Mouse (Mus musculus) neural tube, embryonic 15.5 days (tissue): ENCODE measurements around the gene Astn1. TPM values are rescaled to one million over a fixed set of nuclear protein-coding genes. Genes with fewer than 3 reads are reported as not detected.
A peak's percentile ranks its signal among the peaks of the same experiment; 100 is the strongest.

Experiments used
- ATAC-seq: fragments of 200-750 bp; cut with Nextera tagmentation; 2 replicates; pipeline ENCODE4 v1.8.0; 2017; ENCODE audit warnings: mild to moderate bottlenecking, moderate TSS enrichment, moderate library complexity; ENCODE audit not compliant: low FRiP score
- H3K27ac ChIP-seq: fragments of 300-500 bp; sonication (generic); replicated peaks from 2 replicates; pipeline ENCODE4 v1.5.1; 2015; ENCODE audit warnings: mild to moderate bottlenecking, inconsistent platforms
- H3K27me3 ChIP-seq: fragments of 300-500 bp; sonication (generic); replicated peaks from 2 replicates; pipeline ENCODE4 v1.6.1; 2015; ENCODE audit warnings: inconsistent platforms
- H3K36me3 ChIP-seq: fragments of 300-500 bp; sonication (generic); 2 replicates; pipeline ENCODE4 v1.6.1; 2015; ENCODE audit warnings: inconsistent platforms
- H3K4me1 ChIP-seq: fragments of 300-500 bp; sonication (generic); 2 replicates; pipeline ENCODE4 v1.6.1; 2015; ENCODE audit warnings: inconsistent platforms
- H3K4me2 ChIP-seq: fragments of 300-500 bp; sonication (generic); 2 replicates; pipeline ENCODE4 v1.6.1; 2015; ENCODE audit warnings: inconsistent platforms, mild to moderate bottlenecking, moderate library complexity
- H3K4me3 ChIP-seq: fragments of 300-500 bp; sonication (generic); replicated peaks from 2 replicates; pipeline ENCODE4 v1.5.1; 2015; ENCODE audit warnings: mild to moderate bottlenecking, inconsistent platforms
- H3K9ac ChIP-seq: fragments of 300-500 bp; sonication (generic); replicated peaks from 2 replicates; pipeline ENCODE4 v1.6.1; 2015; ENCODE audit warnings: mild to moderate bottlenecking, inconsistent platforms
- H3K9me3 ChIP-seq: fragments of 300-500 bp; sonication (generic); replicated peaks from 2 replicates; pipeline ENCODE4 v1.6.1; 2016; ENCODE audit warnings: inconsistent platforms
- WGBS: fragments of 180-500 bp; shearing (Covaris S2); methylation state at CpG from one replicate; pipeline ENCODE4 v1.1.7; 2015; ENCODE audit warnings: mixed read lengths; 5-methylcytosine and 5-hydroxymethylcytosine counted together
- polyA plus RNA-seq: library from polyadenylated mRNA; unstranded; fragments of >200 nt; fragmentation: Nextera tagmentation; extraction: Ambion mirVana; gene quantifications from 2 replicates; pipeline ENCODE4 v1.2.1, GENCODE M21; 2015

The Astn1 gene
- polyA plus RNA-seq, 1 experiment from 2014 or later: 39.5 TPM

DNA sequence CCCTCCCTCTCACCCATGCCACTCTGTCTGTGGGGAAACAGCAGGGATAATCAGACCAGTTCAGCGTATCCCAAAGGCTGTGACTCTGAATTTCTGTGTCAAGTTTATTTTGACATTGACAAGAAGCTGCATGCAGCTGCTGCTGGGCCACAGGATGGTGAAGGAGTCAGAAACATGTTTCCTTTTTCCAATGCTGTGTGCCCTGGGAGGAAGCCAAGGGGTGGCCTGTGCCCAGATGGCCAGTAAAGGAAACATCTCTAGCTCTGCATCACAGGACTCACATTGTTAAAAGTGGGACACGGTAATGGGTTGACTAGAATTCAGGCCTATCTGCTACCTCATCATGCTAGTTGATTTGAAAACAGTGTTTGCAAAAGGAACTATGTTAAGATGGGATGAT lies 279.2 kb downstream of the Astn1 start:
- 0 out of 2 replicates have a peak, but pooled peaks cover 6% of the 10 kb centered on the region for H3K36me3 ChIP-seq
- H3K9ac ChIP-seq: no peak overlapping the region
- H3K27ac ChIP-seq: no peak overlapping the region
- no peaks in the 10 kb centered on the region for H3K4me1 ChIP-seq
- ATAC-seq: no peak
- H3K27me3 ChIP-seq: no peaks in the 10 kb centered on the region
- H3K4me2 ChIP-seq: no peak overlapping the region
- 91% methylated on average over 2 of the region's 2 CpGs for WGBS
- H3K4me3 ChIP-seq: no peak overlapping the region
- H3K9me3 ChIP-seq: no peaks in the 10 kb centered on the region

DNA sequence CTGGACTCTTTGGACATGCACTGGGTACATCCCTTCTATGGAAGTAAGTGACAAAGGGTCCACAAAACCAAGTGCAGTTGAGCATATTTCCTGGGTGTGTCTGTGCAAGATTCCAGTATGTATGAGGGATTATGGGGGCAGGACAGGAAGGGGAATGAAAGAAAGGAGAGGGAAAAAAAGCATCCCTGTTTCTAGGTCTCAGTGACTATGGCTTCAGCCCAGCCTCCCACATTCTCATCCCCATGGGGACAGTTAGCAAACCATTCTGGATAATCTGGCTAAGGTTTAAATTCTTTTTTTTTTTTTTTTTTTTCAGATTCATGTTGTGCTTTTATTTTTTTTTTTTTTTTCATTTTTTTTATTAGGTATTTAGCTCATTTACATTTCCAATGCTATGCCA lies 280.2 kb downstream of the Astn1 start:
- H3K9ac ChIP-seq: no peak overlapping the region
- H3K27me3 ChIP-seq: no peaks in the 10 kb centered on the region
- H3K9me3 ChIP-seq: no peaks in the 10 kb centered on the region
- no peak overlapping the region for H3K4me3 ChIP-seq
- 0 out of 2 replicates have a peak, but pooled peaks cover 6% of the 10 kb centered on the region for H3K36me3 ChIP-seq
- H3K4me2 ChIP-seq: no peak overlapping the region
- H3K4me1 ChIP-seq: no peaks in the 10 kb centered on the region
- no peak overlapping the region for H3K27ac ChIP-seq
- ATAC-seq: no peak

DNA sequence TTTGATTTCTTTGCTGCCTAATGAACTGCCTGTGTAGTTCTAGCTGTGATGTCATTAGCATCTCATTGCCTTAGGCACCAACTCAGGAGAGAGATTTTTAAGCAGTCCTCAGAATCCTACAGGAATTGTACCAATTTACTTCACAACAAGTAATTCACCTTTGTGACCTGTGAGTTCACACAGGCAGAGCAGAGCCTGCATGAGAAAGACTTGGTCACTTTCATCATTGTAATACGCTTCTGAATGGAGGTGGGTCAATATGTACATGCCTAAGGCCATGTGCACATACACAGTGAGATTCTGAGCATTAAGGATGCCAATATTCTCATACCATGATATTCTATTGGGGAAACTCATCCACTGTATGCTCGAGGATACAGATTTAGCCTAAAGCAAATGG lies 290.7 kb downstream of the Astn1 start:
- Histone ChIP-seq H3K9ac (no peak overlapping the region), H3K9me3 (no peaks in the 10 kb centered on the region), H3K27me3 (no peaks in the 10 kb centered on the region), H3K4me3 (no peak overlapping the region), H3K27ac (no peak overlapping the region), H3K36me3 (peaks cover 10% of the 10 kb centered on the region), H3K4me1 (no peaks in the 10 kb centered on the region; the same call in 1 of the 2 replicates), H3K4me2 (no peak overlapping the region)
- ATAC-seq: no peak
- 81% methylated on average over 2 of the region's 2 CpGs for WGBS

DNA sequence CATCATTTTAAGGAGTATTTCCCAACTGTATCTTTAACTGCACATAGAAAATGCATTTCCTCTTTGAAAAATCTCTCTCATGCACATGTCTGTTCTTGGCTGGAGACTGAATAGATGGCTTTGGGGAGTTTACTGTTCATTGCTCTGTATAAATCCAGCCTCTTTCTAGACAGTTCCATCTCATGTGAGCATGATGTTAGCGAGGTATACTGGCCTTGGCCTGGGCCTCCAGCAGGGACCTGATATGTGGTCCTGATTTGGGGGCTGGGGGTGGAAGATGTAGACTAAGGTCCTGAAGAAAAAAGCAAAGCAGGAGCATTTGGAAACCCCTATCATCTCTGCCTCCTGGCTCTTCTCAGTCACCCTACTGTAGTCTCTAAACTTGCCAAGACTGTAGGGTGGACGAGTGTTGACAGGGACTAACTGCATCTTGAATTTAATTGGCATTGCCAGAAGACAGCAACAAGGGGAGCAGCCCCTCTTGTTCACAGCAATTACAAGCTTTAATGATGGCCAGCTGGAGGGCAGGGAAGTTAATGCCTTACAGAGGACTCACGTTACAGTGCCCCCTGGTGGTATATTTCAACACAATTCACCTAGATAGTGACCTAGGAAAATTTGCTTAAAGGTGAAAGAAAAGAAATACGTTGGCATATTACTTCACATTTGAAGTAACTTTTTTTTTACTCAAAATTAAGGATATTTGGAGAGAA lies 291.9 kb downstream of the Astn1 start:
- ATAC-seq: peak; percentile 68; the same call in 1 of the 2 replicates
- no peak overlapping the region for H3K4me3 ChIP-seq
- H3K36me3 ChIP-seq: peaks cover 18% of the 10 kb centered on the region
- no peak overlapping the region for H3K4me2 ChIP-seq
- 19% methylated on average over 4 of the region's 4 CpGs for WGBS
- H3K9me3 ChIP-seq: no peaks in the 10 kb centered on the region
- H3K4me1 ChIP-seq: no peaks in the 10 kb centered on the region; the same call in 1 of the 2 replicates
- H3K27me3 ChIP-seq: no peaks in the 10 kb centered on the region
- H3K9ac ChIP-seq: no peak overlapping the region
- H3K27ac ChIP-seq: 0 out of 2 replicates have a peak overlapping the region, but pooled peaks have one; percentile 28

DNA sequence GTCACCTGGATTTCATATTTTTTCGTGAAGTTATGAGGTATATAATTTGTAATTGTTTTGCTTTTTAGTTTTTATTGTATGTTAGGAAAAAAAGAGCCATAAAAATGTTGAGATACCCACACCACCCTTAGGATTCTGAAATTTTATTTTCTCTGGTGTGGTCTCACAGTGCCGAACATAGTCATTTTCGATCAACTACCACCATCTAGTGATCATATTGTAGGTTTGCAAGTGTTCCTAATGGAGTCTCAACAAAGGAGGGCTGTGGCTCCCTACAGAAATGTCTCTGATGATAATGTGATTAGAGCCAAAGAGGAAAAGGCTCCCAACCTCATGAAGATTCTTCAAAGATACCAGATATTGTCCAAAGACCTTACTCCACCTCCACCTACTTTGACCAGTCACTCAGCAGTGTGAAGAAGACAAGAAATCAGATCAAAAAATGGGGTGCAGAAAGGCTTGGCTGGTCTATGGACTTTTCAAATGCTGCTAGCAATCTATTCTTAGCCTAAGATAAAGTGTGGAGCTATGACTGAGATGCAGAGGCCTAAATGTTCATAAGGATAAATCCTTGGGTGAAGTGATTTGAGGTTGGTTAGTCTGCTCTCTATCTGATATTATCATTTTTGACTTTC lies 292.6 kb downstream of the Astn1 start:
- Histone ChIP-seq H3K9me3 (no peaks in the 10 kb centered on the region), H3K4me2 (no peak overlapping the region), H3K27ac (no peak overlapping the region), H3K4me1 (no peaks in the 10 kb centered on the region; the same call in 1 of the 2 replicates), H3K4me3 (no peak overlapping the region), H3K9ac (no peak overlapping the region), H3K27me3 (no peaks in the 10 kb centered on the region), H3K36me3 (peaks cover 18% of the 10 kb centered on the region)
- WGBS: 44% methylated on average over 3 of the region's 3 CpGs
- ATAC-seq: peak; percentile 88

DNA sequence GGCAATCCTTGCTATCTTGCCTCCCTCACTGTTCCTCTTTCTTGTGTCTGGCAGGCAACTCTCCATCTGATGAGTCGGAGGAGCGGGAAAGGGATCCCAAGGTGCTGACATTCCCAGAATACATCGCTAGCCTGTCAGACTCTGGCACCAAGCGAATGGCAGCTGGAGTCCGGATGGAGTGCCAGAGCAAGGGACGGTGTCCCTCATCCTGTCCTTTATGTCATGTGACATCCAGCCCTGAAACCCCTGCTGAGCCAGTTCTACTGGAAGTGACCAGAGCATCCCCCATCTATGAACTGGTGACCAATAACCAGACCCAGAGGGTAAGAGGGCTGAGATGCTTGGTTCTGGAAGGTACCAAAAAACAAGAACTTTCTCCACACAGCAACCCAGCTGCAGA lies 294.9 kb downstream of the Astn1 start:
- no peak overlapping the region for H3K27ac ChIP-seq
- WGBS: 89% methylated on average over 6 of the region's 6 CpGs
- no peaks in the 10 kb centered on the region; the same call in 1 of the 2 replicates for H3K4me1 ChIP-seq
- no peaks in the 10 kb centered on the region for H3K27me3 ChIP-seq
- peaks cover 19% of the 10 kb centered on the region for H3K36me3 ChIP-seq
- no peaks in the 10 kb centered on the region for H3K9me3 ChIP-seq
- H3K4me3 ChIP-seq: no peak overlapping the region
- no peak overlapping the region for H3K9ac ChIP-seq
- no peak for ATAC-seq
- H3K4me2 ChIP-seq: no peak overlapping the region

DNA sequence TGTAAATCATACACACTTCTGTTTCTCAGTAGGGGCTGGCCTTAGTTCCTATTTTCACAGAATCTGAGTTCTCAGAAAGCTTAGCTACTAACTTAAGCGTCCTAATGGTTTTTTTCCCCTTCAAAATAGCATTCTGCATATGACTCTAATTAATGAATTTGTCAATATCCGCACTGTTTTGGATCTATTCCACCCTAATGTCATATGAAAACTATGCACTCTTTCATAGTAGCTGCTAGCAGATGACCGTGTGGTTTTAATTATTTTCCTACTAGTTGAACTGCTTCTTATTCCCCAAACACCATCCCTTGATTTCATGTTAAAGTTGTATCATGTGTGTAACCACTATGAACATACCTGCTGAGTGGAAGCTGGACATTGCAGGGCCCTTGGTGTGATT lies 303.9 kb downstream of the Astn1 start:
- H3K27me3 ChIP-seq: no peaks in the 10 kb centered on the region
- H3K36me3 ChIP-seq: peaks cover 35% of the 10 kb centered on the region
- no peak overlapping the region for H3K9ac ChIP-seq
- no peak overlapping the region for H3K4me3 ChIP-seq
- H3K4me2 ChIP-seq: no peak overlapping the region
- no peak overlapping the region for H3K27ac ChIP-seq
- H3K9me3 ChIP-seq: no peaks in the 10 kb centered on the region
- no peak for ATAC-seq
- no peaks in the 10 kb centered on the region for H3K4me1 ChIP-seq
- 91% methylated on average over 3 of the region's 3 CpGs for WGBS

DNA sequence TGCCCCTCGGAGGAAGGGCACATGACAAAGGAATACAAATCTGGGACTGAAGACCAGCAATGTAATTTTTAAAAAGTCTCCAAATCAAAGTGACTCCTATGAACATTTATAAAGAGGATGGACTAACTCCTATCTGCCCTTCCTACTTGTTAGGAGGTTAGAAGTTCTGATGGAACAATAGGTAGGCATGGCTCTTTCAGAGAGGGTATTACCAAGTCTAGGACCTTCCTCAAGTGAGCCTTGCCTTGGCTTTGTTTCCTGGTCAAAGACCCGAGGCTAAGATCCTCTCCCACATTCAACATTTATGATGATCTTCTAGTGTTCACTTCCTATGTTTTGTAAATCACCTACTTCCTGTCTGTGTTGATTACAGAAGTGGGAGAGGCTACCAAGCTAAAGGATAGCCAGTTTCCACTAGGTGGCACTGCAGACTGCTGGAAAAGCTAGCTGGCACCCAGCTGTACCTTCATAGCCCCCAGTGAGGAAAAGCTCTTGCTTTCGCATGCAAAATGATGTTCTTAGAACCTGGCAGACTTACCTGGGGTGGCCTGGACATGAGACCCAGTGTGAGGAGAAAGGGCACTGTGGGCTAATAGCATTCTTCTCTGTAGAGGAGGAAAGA lies 308.0 kb downstream of the Astn1 start:
- Histone ChIP-seq H3K27me3 (no peaks in the 10 kb centered on the region), H3K27ac (no peak overlapping the region), H3K4me1 (no peaks in the 10 kb centered on the region), H3K9ac (no peak overlapping the region), H3K4me2 (no peak overlapping the region), H3K4me3 (no peak overlapping the region), H3K36me3 (peaks cover 31% of the 10 kb centered on the region), H3K9me3 (no peaks in the 10 kb centered on the region)
- WGBS: 42% methylated on average over 3 of the region's 3 CpGs
- peak; percentile 63 for ATAC-seq

DNA sequence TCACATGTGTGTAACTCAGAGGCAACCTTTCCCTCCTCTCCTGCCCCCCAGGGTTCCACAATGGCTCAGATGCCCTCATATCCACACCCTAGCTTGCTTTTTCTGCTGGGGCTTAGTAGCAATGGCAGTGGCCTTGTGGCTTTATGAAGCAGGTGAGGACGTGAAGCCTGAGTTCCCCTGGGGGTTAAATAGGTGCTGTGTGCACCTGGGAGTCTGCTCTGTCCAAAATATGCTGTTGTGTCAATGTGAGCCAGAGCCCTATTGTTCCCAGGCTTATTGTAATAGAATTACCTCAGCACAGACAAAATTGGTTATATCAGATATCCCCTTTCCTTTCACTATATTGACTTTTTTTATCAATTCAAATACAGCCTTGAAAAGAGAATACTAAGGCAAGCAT lies 325.7 kb downstream of the Astn1 start:
- H3K27me3 ChIP-seq: no peaks in the 10 kb centered on the region
- H3K9ac ChIP-seq: no peak overlapping the region
- peaks cover 47% of the 10 kb centered on the region for H3K36me3 ChIP-seq
- ATAC-seq: no peak
- no peak overlapping the region for H3K27ac ChIP-seq
- no peaks in the 10 kb centered on the region for H3K4me1 ChIP-seq
- H3K4me3 ChIP-seq: no peak overlapping the region
- no peak overlapping the region for H3K4me2 ChIP-seq
- 43% methylated on average over 1 of the region's 1 CpGs for WGBS
- no peaks in the 10 kb centered on the region for H3K9me3 ChIP-seq

DNA sequence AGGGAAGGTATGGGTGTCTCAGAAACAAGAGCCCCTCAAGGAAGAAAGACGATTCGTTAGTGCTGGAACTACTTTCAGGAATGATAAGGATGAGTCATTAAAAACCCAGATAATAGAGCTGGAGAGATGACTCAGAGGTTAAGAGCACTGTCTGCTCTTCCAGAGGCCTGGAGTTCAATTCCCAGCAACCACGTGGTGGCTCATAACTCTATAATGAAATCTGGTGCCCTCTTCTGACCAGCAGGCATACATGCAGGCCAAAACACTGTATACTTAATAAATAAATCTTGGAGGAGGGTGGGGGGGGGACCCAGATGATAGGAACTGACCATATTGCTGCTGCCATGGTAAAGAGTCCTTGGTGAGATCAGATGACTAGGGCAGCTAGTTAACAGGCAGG lies 335.4 kb downstream of the Astn1 start:
- H3K36me3 ChIP-seq: no peaks in the 10 kb centered on the region
- H3K9me3 ChIP-seq: no peaks in the 10 kb centered on the region
- WGBS: 75% methylated on average over 3 of the region's 3 CpGs
- H3K4me3 ChIP-seq: no peak overlapping the region
- no peaks in the 10 kb centered on the region for H3K4me1 ChIP-seq
- no peaks in the 10 kb centered on the region for H3K27me3 ChIP-seq
- H3K27ac ChIP-seq: no peak overlapping the region
- no peak overlapping the region for H3K9ac ChIP-seq
- no peak for ATAC-seq
- no peak overlapping the region for H3K4me2 ChIP-seq

DNA sequence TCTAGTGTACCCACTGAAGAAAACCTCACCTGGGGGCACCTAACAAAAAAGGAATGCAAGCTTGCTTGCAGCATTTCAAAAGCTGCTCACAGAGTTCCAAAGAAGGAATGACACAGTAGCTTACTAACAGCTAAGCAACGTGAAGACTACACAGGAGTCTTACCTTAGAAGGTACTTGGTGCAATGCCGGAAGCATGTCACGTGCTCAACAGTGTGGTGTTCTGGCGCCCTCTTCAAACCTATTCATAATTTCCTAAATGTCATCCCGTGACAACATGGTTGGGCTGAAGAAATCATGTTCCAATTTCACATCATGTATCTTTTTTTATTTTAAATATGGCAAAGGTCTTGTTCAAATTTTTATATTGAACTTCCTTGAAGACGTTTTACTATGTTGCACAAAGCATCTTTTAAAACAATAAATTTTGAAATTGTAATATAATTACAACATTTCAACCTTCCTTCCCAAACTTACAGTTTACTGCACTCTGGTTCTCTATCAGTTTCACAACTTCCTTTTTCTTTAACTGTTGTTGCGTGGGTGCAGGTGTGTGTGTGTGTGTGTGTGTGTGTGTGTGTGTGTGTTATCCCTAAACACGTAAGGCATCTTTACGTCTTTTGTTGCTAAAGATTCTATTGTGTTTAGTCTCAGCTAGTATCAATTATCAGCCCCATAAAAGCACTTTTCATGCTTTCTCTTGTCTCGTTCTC lies 335.9 kb downstream of the Astn1 start:
- Histone ChIP-seq H3K27ac (no peak overlapping the region), H3K4me3 (no peak overlapping the region), H3K9ac (no peak overlapping the region), H3K27me3 (no peaks in the 10 kb centered on the region), H3K9me3 (no peaks in the 10 kb centered on the region), H3K4me1 (no peaks in the 10 kb centered on the region), H3K4me2 (no peak overlapping the region), H3K36me3 (no peaks in the 10 kb centered on the region)
- WGBS: 90% methylated on average over 10 of the region's 10 CpGs
- no peak for ATAC-seq
